Mouse (Mus musculus) lung, postnatal 0 days (tissue): ENCODE measurements around the gene Lats2.

ENCODE experiments used
- CTCF ChIP-seq: IDR thresholded peaks from 2 replicates; pipeline ENCODE4 v1.5.1; 2016; ENCODE audit warnings: antibody characterized with exemption, mild to moderate bottlenecking
- EP300 ChIP-seq: IDR thresholded peaks from 2 replicates; pipeline ENCODE4 v1.6.1; 2016; ENCODE audit warnings: antibody characterized with exemption, mild to moderate bottlenecking, control low read depth

- TF ChIP-seq CTCF: no peak
- no peak for TF ChIP-seq EP300
Observed at GRCm38 (mm10) chr14:57797991-57798931, 40.1 kb upstream of the Lats2 start, which contains the start of gene Sap18.
